Comparison of ENCODE assay signal across 21 mouse cellular contexts in the genomic region with DNA sequence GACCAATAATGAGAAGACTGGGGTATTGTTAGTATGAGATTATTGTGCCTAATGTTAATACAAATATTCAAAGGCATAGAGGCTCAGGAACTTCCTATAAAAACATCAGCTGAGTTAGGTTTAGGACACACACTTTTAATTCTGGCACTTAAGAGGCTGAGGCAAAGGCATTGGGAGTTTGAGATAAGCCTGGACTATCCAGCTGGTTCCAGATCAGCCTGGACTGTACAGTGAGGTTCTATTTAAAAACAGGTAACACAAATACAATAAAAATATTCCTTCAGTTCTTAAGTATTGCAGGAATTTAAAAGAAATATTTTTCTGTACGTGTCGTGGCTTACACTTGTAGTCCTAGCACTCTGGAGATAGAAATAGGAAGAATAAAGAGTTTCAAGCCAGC. TPM values are rescaled to one million over a fixed set of nuclear protein-coding genes. Genes with fewer than 3 reads are reported as not detected.
A peak's percentile ranks its signal among the peaks of the same experiment; 100 is the strongest.
DNase-seq lines count a peak whose midpoint lies in the region; ATAC-seq and TF ChIP-seq lines count a peak whose summit lies in the region.
"Had no signal": no experiment of that assay in that cellular context is flagged by ENCODE, and none has a peak within 500 bp of the region (broad histone marks: within the 10 kb centered on the region; RNA-seq: fewer than 3 reads in every experiment).

No protein-coding gene starts in this region.

- H3K27ac ChIP-seq in heart, postnatal 0 days (ENCODE audit: low read depth), result peak overlapping the region; percentile 46
- no peak overlapping the region for H3K27ac ChIP-seq in heart, embryonic 11.5 days (ENCODE audit: low read depth, low read length)
- no peak overlapping the region for H3K27ac ChIP-seq in MEL (ENCODE audit: control insufficient read depth, low read depth, low read length)
- no peak overlapping the region for H3K27ac ChIP-seq in liver, embryonic 15.5 days (replicated peaks)
- H3K27ac ChIP-seq: embryonic facial prominence, embryonic 13.5 days; forebrain, embryonic 13.5 days; hindbrain, embryonic 15.5 days had no signal

- peak; percentile 74 for ATAC-seq in heart, postnatal 0 days (ENCODE audit: insufficient read depth, low read depth)
- no peak for ATAC-seq in heart, embryonic 11.5 days (replicated peaks; ENCODE audit: insufficient number of reproducible peaks, low FRiP score, low TSS enrichment)
- ATAC-seq in liver, embryonic 15.5 days (ENCODE audit: insufficient read depth), result peak; percentile 42; the same call in 1 of the 2 replicates
- no peak for ATAC-seq in erythroblast, adult 5-6 weeks (replicated peaks; ENCODE audit: low FRiP score, poor library complexity, severe bottlenecking)
- ATAC-seq: activated CD4-positive, CD25-positive, alpha-beta regulatory T cell, adult 4 months; forebrain, embryonic 13.5 days; forebrain, postnatal 0 days; inflammation-experienced regulatory T-cells, adult 6 months; intestine, postnatal 0 days; Patski had no signal

- H3K79me2 ChIP-seq in MEL (ENCODE audit: control insufficient read depth, insufficient read depth, low read length, poor library complexity), result no peaks in the 10 kb centered on the region

- TF ChIP-seq POLR2A in MEL (IDR thresholded peaks at IDR 0.05; ENCODE audit: control insufficient read depth in 1 of 2, insufficient read depth in 1 of 2, low read depth in 1 of 2, low read length in 2 of 2, poor library complexity in 1 of 2), result no peak

- H3K36me3 ChIP-seq in heart, postnatal 0 days (replicated peaks; ENCODE audit: control insufficient read depth, insufficient read depth, low read length), result peaks cover 8% of the 10 kb centered on the region
- no peaks in the 10 kb centered on the region for H3K36me3 ChIP-seq in heart, embryonic 11.5 days (ENCODE audit: control insufficient read depth, insufficient read depth, low read length)
- H3K36me3 ChIP-seq in MEL (ENCODE audit: control insufficient read depth in 1 of 2, insufficient read depth in 2 of 2, low read length in 2 of 2), result peaks cover 3 to 10% of the 10 kb centered on the region in 2 experiments
- peaks cover 6% of the 10 kb centered on the region; the same call in 1 of the 2 replicates for H3K36me3 ChIP-seq in liver, embryonic 15.5 days (replicated peaks)
- H3K36me3 ChIP-seq: hindbrain, embryonic 15.5 days had no signal

- H3K9ac ChIP-seq in heart, postnatal 0 days (replicated peaks; ENCODE audit: low read depth, low read length), result no peak overlapping the region
- H3K9ac ChIP-seq in heart, embryonic 11.5 days (ENCODE audit: low read depth, low read length), result no peak overlapping the region
- no peak overlapping the region for H3K9ac ChIP-seq in MEL (ENCODE audit: control insufficient read depth, low read depth, low read length, poor library complexity, severe bottlenecking)
- H3K9ac ChIP-seq in liver, embryonic 15.5 days, result no peak overlapping the region
- H3K9ac ChIP-seq: embryonic facial prominence, embryonic 13.5 days; forebrain, embryonic 13.5 days; forebrain, postnatal 0 days; hindbrain, embryonic 15.5 days had no signal

- TF ChIP-seq EP300 in heart, postnatal 0 days (IDR thresholded peaks at IDR 0.05; ENCODE audit: low read depth), result no peak
- no peak for TF ChIP-seq EP300 in MEL (IDR thresholded peaks at IDR 0.05; ENCODE audit: low read depth in 1 of 2, low read length in 2 of 2)

- 41% methylated on average over 2 of the region's 2 CpGs for WGBS in heart, postnatal 0 days
- WGBS in heart, embryonic 11.5 days (ENCODE audit: insufficient replicate concordance), result 75% methylated on average over 2 of the region's 2 CpGs
- 83% methylated on average over 2 of the region's 2 CpGs for WGBS in liver, embryonic 15.5 days (ENCODE audit: insufficient replicate concordance)

- no peaks in the 10 kb centered on the region for H3K4me1 ChIP-seq in heart, postnatal 0 days (ENCODE audit: control insufficient read depth, insufficient read depth)
- H3K4me1 ChIP-seq in heart, embryonic 11.5 days (ENCODE audit: control insufficient read depth, insufficient read depth, low read length), result 0 out of 2 replicates have a peak, but pooled peaks cover 8% of the 10 kb centered on the region
- H3K4me1 ChIP-seq in MEL (ENCODE audit: control insufficient read depth in 1 of 2, insufficient read depth in 2 of 2, low read length in 2 of 2), result peaks cover 5 to 6% of the 10 kb centered on the region in 2 experiments; a peak in 3 of 4 replicates
- peaks cover 3% of the 10 kb centered on the region; the same call in 1 of the 2 replicates for H3K4me1 ChIP-seq in liver, embryonic 15.5 days (replicated peaks)
- H3K4me1 ChIP-seq: embryonic facial prominence, embryonic 13.5 days; forebrain, embryonic 13.5 days; hindbrain, embryonic 15.5 days had no signal

- no peak for TF ChIP-seq CTCF in heart, postnatal 0 days (IDR thresholded peaks at IDR 0.05; ENCODE audit: low read depth)
- no peak for TF ChIP-seq CTCF in MEL (IDR thresholded peaks at IDR 0.05 in 2 of 3, conservative IDR thresholded peaks at IDR 0.05 in 1 of 3; ENCODE audit: control insufficient read depth in 1 of 3, insufficient read depth in 1 of 3, low read depth in 2 of 3, low read length in 3 of 3, poor library complexity in 1 of 3, severe bottlenecking in 1 of 3)

- no peak overlapping the region for H3K4me2 ChIP-seq in heart, postnatal 0 days (ENCODE audit: low read depth, low read length)
- H3K4me2 ChIP-seq in heart, embryonic 11.5 days, result no peak overlapping the region
- no peak overlapping the region for H3K4me2 ChIP-seq in liver, embryonic 15.5 days
- H3K4me2 ChIP-seq: embryonic facial prominence, embryonic 13.5 days; forebrain, embryonic 13.5 days; hindbrain, embryonic 15.5 days had no signal

- H3K9me3 ChIP-seq in heart, postnatal 0 days (replicated peaks; ENCODE audit: control insufficient read depth, low read length), result no peaks in the 10 kb centered on the region
- H3K9me3 ChIP-seq in heart, embryonic 11.5 days (replicated peaks; ENCODE audit: control insufficient read depth, low read length), result no peaks in the 10 kb centered on the region
- H3K9me3 ChIP-seq in MEL (replicated peaks; ENCODE audit: insufficient read depth, low read length), result no peaks in the 10 kb centered on the region
- no peaks in the 10 kb centered on the region for H3K9me3 ChIP-seq in liver, embryonic 15.5 days (replicated peaks)
- H3K9me3 ChIP-seq: embryonic facial prominence, embryonic 13.5 days; forebrain, embryonic 13.5 days; hindbrain, embryonic 15.5 days had no signal

- no peak for TF ChIP-seq RAD21 in MEL (IDR thresholded peaks at IDR 0.05; ENCODE audit: low read depth, low read length)

- H3K27me3 ChIP-seq in heart, postnatal 0 days (ENCODE audit: control insufficient read depth, insufficient read depth, low read length), result no peaks in the 10 kb centered on the region
- H3K27me3 ChIP-seq in heart, embryonic 11.5 days (ENCODE audit: control insufficient read depth, insufficient read depth, low read length), result no peaks in the 10 kb centered on the region
- no peaks in the 10 kb centered on the region for H3K27me3 ChIP-seq in MEL (ENCODE audit: control insufficient read depth in 1 of 2, insufficient read depth in 2 of 2, low read length in 2 of 2)
- no peaks in the 10 kb centered on the region for H3K27me3 ChIP-seq in liver, embryonic 15.5 days
- H3K27me3 ChIP-seq: embryonic facial prominence, embryonic 13.5 days; forebrain, embryonic 13.5 days; hindbrain, embryonic 15.5 days; Patski had no signal

- peak; percentile 20 to 33 for DNase-seq in heart, adult 18-20 months
- DNase-seq in heart, adult 9 months (ENCODE audit: low spot score in 2 of 2), result no peak
- peak; percentile 38 for DNase-seq in heart, postnatal 0 days (ENCODE audit: low spot score)
- no peak for DNase-seq in MEL (ENCODE audit: low read depth, low spot score)
- DNase-seq: adrenal gland, adult 2 months; adrenal gland, postnatal 25 days; cerebellum, adult 18-20 months; cerebellum, adult 9-11 months; cerebellum, postnatal 36 days; forebrain, postnatal 0 days; gastrocnemius, postnatal 14 days had no signal

- H3K4me3 ChIP-seq in heart, postnatal 0 days (ENCODE audit: low read depth, low read length), result no peak overlapping the region
- no peak overlapping the region for H3K4me3 ChIP-seq in heart, embryonic 11.5 days (ENCODE audit: low read depth, low read length)
- no peak overlapping the region for H3K4me3 ChIP-seq in MEL (ENCODE audit: control insufficient read depth in 1 of 2, insufficient read depth in 1 of 2, low read depth in 2 of 2, low read length in 2 of 2)
- no peak overlapping the region for H3K4me3 ChIP-seq in liver, embryonic 15.5 days (replicated peaks)
- H3K4me3 ChIP-seq: embryonic facial prominence, embryonic 13.5 days; forebrain, embryonic 13.5 days; hindbrain, embryonic 15.5 days had no signal

RNA-seq across cellular contexts. Expression of gene Coch, which starts 43.1 kb away (rescaled TPM):
- under 1 TPM; 0.20 to 0.44 TPM for total RNA-seq in heart, adult 18-20 months (2021)
- total RNA-seq in heart, postnatal 0 days (2014; rRNA removed; ENCODE audit: low replicate concordance), result 1.1 and 5.5 TPM in 2 replicates
- polyA plus RNA-seq in heart, postnatal 0 days (2015; fragmentation: Nextera tagmentation; extraction: Ambion mirVana), result 0.84 and 0.90 TPM in 2 replicates
- polyA plus RNA-seq in heart, embryonic 11.5 days (2014; fragmentation: Nextera tagmentation; extraction: Ambion mirVana), result 1.5 and 1.7 TPM in 2 replicates
- total RNA-seq in MEL (2012; rRNA removed), result not detected in 2 replicates
- not detected for polyA plus RNA-seq in MEL (2012; ENCODE audit: insufficient read depth in 1 of 2, insufficient read length in 2 of 2, low read depth in 1 of 2, low replicate concordance in 2 of 2, missing spikeins in 1 of 2)
- polyA plus RNA-seq in liver, embryonic 15.5 days (2015; fragmentation: Nextera tagmentation; extraction: Ambion mirVana), result 0.07 and 0.10 TPM in 2 replicates
- total RNA-seq in erythroblast, adult 5-6 weeks (2015; ENCODE audit: low replicate concordance), result not detected in 2 replicates
- not detected in 2 replicates for total RNA-seq in erythroblast, adult 5-6 weeks (2017; ENCODE audit: low replicate concordance)

RNA-seq across cellular contexts. Expression of gene Ap4s1, which starts 54.6 kb away (rescaled TPM):
- total RNA-seq in heart, adult 18-20 months (2021), result 10 to 100 TPM; 59.1 to 60.9 TPM
- total RNA-seq in heart, postnatal 0 days (2014; rRNA removed; ENCODE audit: low replicate concordance), result 25.0 and 47.9 TPM in 2 replicates
- 47.0 and 47.1 TPM in 2 replicates for polyA plus RNA-seq in heart, postnatal 0 days (2015; fragmentation: Nextera tagmentation; extraction: Ambion mirVana)
- 38.1 and 39.7 TPM in 2 replicates for polyA plus RNA-seq in heart, embryonic 11.5 days (2014; fragmentation: Nextera tagmentation; extraction: Ambion mirVana)
- total RNA-seq in MEL (2012; rRNA removed), result 10.1 and 13.3 TPM in 2 replicates
- polyA plus RNA-seq in MEL (2012; ENCODE audit: insufficient read depth in 1 of 2, insufficient read length in 2 of 2, low read depth in 1 of 2, low replicate concordance in 2 of 2, missing spikeins in 1 of 2), result 1 to 10 TPM in 1 of 2 experiments, not detected in 1; 9.0 TPM
- polyA plus RNA-seq in liver, embryonic 15.5 days (2015; fragmentation: Nextera tagmentation; extraction: Ambion mirVana), result 11.3 and 13.7 TPM in 2 replicates
- total RNA-seq in erythroblast, adult 5-6 weeks (2015; ENCODE audit: low replicate concordance), result 14.0 and 23.6 TPM in 2 replicates
- 14.4 and 16.4 TPM in 2 replicates for total RNA-seq in erythroblast, adult 5-6 weeks (2017; ENCODE audit: low replicate concordance)

RNA-seq across cellular contexts. Expression of gene Strn3, which starts 55.4 kb away (rescaled TPM):
- total RNA-seq in heart, adult 18-20 months (2021), result 100 to 1,000 TPM; 102 to 109 TPM
- 69.6 and 73.5 TPM in 2 replicates for total RNA-seq in heart, postnatal 0 days (2014; rRNA removed; ENCODE audit: low replicate concordance)
- 37.1 and 37.4 TPM in 2 replicates for polyA plus RNA-seq in heart, postnatal 0 days (2015; fragmentation: Nextera tagmentation; extraction: Ambion mirVana)
- polyA plus RNA-seq in heart, embryonic 11.5 days (2014; fragmentation: Nextera tagmentation; extraction: Ambion mirVana), result 45.8 and 46.1 TPM in 2 replicates
- 25.1 and 29.4 TPM in 2 replicates for total RNA-seq in MEL (2012; rRNA removed)
- polyA plus RNA-seq in MEL (2012; ENCODE audit: insufficient read depth in 1 of 2, insufficient read length in 2 of 2, low read depth in 1 of 2, low replicate concordance in 2 of 2, missing spikeins in 1 of 2), result 10 to 100 TPM; 19.0 to 46.3 TPM
- polyA plus RNA-seq in liver, embryonic 15.5 days (2015; fragmentation: Nextera tagmentation; extraction: Ambion mirVana), result 13.1 and 13.9 TPM in 2 replicates
- 26.3 and 34.3 TPM in 2 replicates for total RNA-seq in erythroblast, adult 5-6 weeks (2015; ENCODE audit: low replicate concordance)
- total RNA-seq in erythroblast, adult 5-6 weeks (2017; ENCODE audit: low replicate concordance), result 77.8 and 81.8 TPM in 2 replicates

Comparison
In these comparisons a context has a peak if more than half of its experiments do, and no peak if none do; other contexts are left out.
1. DNase-seq: peak in heart, adult 18-20 months (2 of 2) and heart, postnatal 0 days (single experiment); none in heart, adult 9 months (0 of 2) and MEL (single experiment).
2. ATAC-seq: peak in heart, postnatal 0 days (single experiment) and liver, embryonic 15.5 days (single experiment); none in heart, embryonic 11.5 days (single experiment) and erythroblast, adult 5-6 weeks (single experiment).